Mouse (Mus musculus) brain, embryonic 14.5 days (tissue): ENCODE results near the gene Timm10b.

Experiments
- CTCF ChIP-seq: fragments of 200-500 bp; IDR thresholded peaks from 2 replicates; pipeline ENCODE4 v1.5.1; 2012; ENCODE audit warnings: inconsistent platforms, mild to moderate bottlenecking, moderate library complexity, borderline replicate concordance; ENCODE audit not compliant: insufficient read depth, insufficient read length; ENCODE audit errors: extremely low read depth
- POLR2A ChIP-seq: fragments of 200-500 bp; IDR thresholded peaks from 2 replicates; pipeline ENCODE4 v1.6.1; 2012; ENCODE audit warnings: mild to moderate bottlenecking, inconsistent platforms, borderline replicate concordance; ENCODE audit not compliant: poor library complexity, insufficient read depth, insufficient read length, severe bottlenecking; ENCODE audit errors: extremely low read depth

DNA sequence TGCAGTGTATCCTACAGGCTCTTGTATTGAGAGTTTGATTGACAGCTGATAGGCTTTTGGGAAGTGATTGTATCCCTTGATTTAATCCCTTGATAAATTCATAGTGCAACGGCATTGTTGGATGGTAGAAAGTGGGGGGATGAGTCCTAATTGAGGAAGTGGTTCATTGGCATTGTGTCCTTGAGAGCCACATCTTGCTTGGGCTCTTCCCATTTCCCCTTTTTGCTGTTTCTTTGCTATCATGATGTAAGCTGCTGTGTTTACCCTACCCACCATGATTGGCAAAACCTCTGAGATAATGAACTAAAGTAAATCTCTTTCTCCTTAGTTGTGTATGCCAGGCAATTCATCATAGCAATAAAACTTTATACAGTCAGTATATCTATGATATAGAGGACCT is 51.0 kb downstream of the Timm10b start:
- TF ChIP-seq POLR2A (no peak), CTCF (no peak)
